Mouse (Mus musculus): ENCODE measurements at regions not wholly inside any gene's neighbourhood (a gene's known extent, or its start where the extent isn't known, plus 50 kb on each side); places are given as distances from the start of the nearest gene placed in this dataset.

- H3K4me3 ChIP-seq (replicated peaks): no peak overlapping the region
- WGBS: 77% methylated on average over 10 of the region's 10 CpGs
- no peak overlapping the region for H3K27ac ChIP-seq (replicated peaks)
- H3K9me3 ChIP-seq (replicated peaks): no peaks in the 10 kb centered on the region
- H3K9ac ChIP-seq (replicated peaks): no peak overlapping the region
- H3K4me1 ChIP-seq: no peaks in the 10 kb centered on the region
- ATAC-seq (ENCODE audit: low FRiP score): no peak
- H3K36me3 ChIP-seq: no peaks in the 10 kb centered on the region
- no peak overlapping the region for H3K4me2 ChIP-seq
- H3K27me3 ChIP-seq (replicated peaks): no peaks in the 10 kb centered on the region
Observed at GRCm38 (mm10) chr2:43455158-43455873, 99.8 kb upstream of the Kynu start.

- Histone ChIP-seq H3K4me1 (no peaks in the 10 kb centered on the region), H3K27ac (replicated peaks) (no peak overlapping the region), H3K9ac (replicated peaks) (no peak overlapping the region), H3K9me3 (replicated peaks) (no peaks in the 10 kb centered on the region), H3K36me3 (no peaks in the 10 kb centered on the region), H3K27me3 (replicated peaks) (no peaks in the 10 kb centered on the region), H3K4me3 (replicated peaks) (no peak overlapping the region), H3K4me2 (no peak overlapping the region)
- ATAC-seq (ENCODE audit: low FRiP score): no peak
- 80% methylated on average over 3 of the region's 3 CpGs for WGBS
Observed at GRCm38 (mm10) chr2:43469161-43469560, 86.0 kb upstream of the Kynu start.

- H3K9ac ChIP-seq (replicated peaks): no peak overlapping the region
- H3K27ac ChIP-seq (replicated peaks): no peak overlapping the region
- no peaks in the 10 kb centered on the region for H3K36me3 ChIP-seq
- H3K4me3 ChIP-seq (replicated peaks): no peak overlapping the region
- no peaks in the 10 kb centered on the region for H3K27me3 ChIP-seq (replicated peaks)
- no peak for ATAC-seq (ENCODE audit: low FRiP score)
- H3K9me3 ChIP-seq (replicated peaks): no peaks in the 10 kb centered on the region
- WGBS: 86% methylated on average over 3 of the region's 3 CpGs
- H3K4me1 ChIP-seq: no peaks in the 10 kb centered on the region
- no peak overlapping the region for H3K4me2 ChIP-seq
Observed at GRCm38 (mm10) chr2:43469893-43470292, 85.2 kb upstream of the Kynu start.

GRCm38 (mm10) chr2:43478494-43478893, 76.6 kb upstream of the Kynu start:
- H3K4me3 ChIP-seq (replicated peaks): no peak overlapping the region
- no peaks in the 10 kb centered on the region for H3K27me3 ChIP-seq (replicated peaks)
- no peak overlapping the region for H3K27ac ChIP-seq (replicated peaks)
- H3K4me1 ChIP-seq: no peaks in the 10 kb centered on the region
- H3K9ac ChIP-seq (replicated peaks): no peak overlapping the region
- ATAC-seq (ENCODE audit: low FRiP score): no peak
- H3K9me3 ChIP-seq (replicated peaks): no peaks in the 10 kb centered on the region
- H3K36me3 ChIP-seq: no peaks in the 10 kb centered on the region
- no peak overlapping the region for H3K4me2 ChIP-seq

GRCm38 (mm10) chr2:43479871-43480270, 75.3 kb upstream of the Kynu start:
- H3K27ac ChIP-seq (replicated peaks): no peak overlapping the region
- WGBS: 60% methylated on average over 1 of the region's 1 CpGs
- no peak overlapping the region for H3K9ac ChIP-seq (replicated peaks)
- no peak overlapping the region for H3K4me3 ChIP-seq (replicated peaks)
- H3K36me3 ChIP-seq: no peaks in the 10 kb centered on the region
- no peak overlapping the region for H3K4me2 ChIP-seq
- H3K4me1 ChIP-seq: no peaks in the 10 kb centered on the region
- ATAC-seq (ENCODE audit: low FRiP score): no peak
- no peaks in the 10 kb centered on the region for H3K9me3 ChIP-seq (replicated peaks)
- H3K27me3 ChIP-seq (replicated peaks): no peaks in the 10 kb centered on the region

All from neural tube, embryonic 15.5 days (tissue).